Mouse (Mus musculus): ENCODE results near the gene Gm1123. TPM values are rescaled to one million over a fixed set of nuclear protein-coding genes. Genes with fewer than 3 reads are reported as not detected.
A peak's percentile ranks its signal among the peaks of the same experiment; 100 is the strongest.

The Gm1123 gene
- total and polyA plus RNA-seq, 3 experiments = 0.05 TPM; not detected in 2

GRCm38 (mm10) chr9:98999881-99000339, 35.6 kb downstream of the Gm1123 start:
- Histone ChIP-seq H3K36me3 (replicated peaks) (peaks cover 72% of the 10 kb centered on the region), H3K9me3 (replicated peaks) (no peaks in the 10 kb centered on the region), H3K4me1 (ENCODE audit: insufficient read depth, low read depth, low read length) (no peaks in the 10 kb centered on the region), H3K4me3 (ENCODE audit: low read depth, low read length) (no peak overlapping the region), H3K27me3 (ENCODE audit: insufficient read depth, low read length) (no peaks in the 10 kb centered on the region)
- TF ChIP-seq CTCF (IDR thresholded peaks at IDR 0.05; ENCODE audit: low read depth, low read length) = no peak
- no peak for TF ChIP-seq POLR2AphosphoS5 (IDR thresholded peaks at IDR 0.05; ENCODE audit: insufficient replicate concordance, low read depth, low read length)
- no peak for TF ChIP-seq GATA1 (IDR thresholded peaks at IDR 0.05; ENCODE audit: borderline replicate concordance, low read length)
- TF ChIP-seq GATA2 (IDR thresholded peaks at IDR 0.05; ENCODE audit: borderline replicate concordance, low read depth, low read length) = no peak
- no peak for TF ChIP-seq TAL1 (conservative IDR thresholded peaks at IDR 0.05; ENCODE audit: low read depth, low read length)
- ATAC-seq (ENCODE audit: extremely low read depth, insufficient number of reproducible peaks, low FRiP score, poor library complexity, severe bottlenecking) (no peak), DNase-seq (ENCODE audit: low spot score) (no peak)

- Histone ChIP-seq H3K36me3 (replicated peaks) (peaks cover 58% of the 10 kb centered on the region), H3K4me1 (ENCODE audit: insufficient read depth, low read depth, low read length) (peaks cover 2% of the 10 kb centered on the region), H3K4me3 (ENCODE audit: low read depth, low read length) (no peak overlapping the region), H3K9me3 (replicated peaks) (no peaks in the 10 kb centered on the region), H3K27me3 (ENCODE audit: insufficient read depth, low read length) (no peaks in the 10 kb centered on the region)
- DNase-seq (ENCODE audit: low spot score) = no peak
- TF ChIP-seq GATA1 (IDR thresholded peaks at IDR 0.05; ENCODE audit: borderline replicate concordance, low read length) (no peak), GATA2 (IDR thresholded peaks at IDR 0.05; ENCODE audit: borderline replicate concordance, low read depth, low read length) (no peak), CTCF (IDR thresholded peaks at IDR 0.05; ENCODE audit: low read depth, low read length) (no peak), POLR2AphosphoS5 (IDR thresholded peaks at IDR 0.05; ENCODE audit: insufficient replicate concordance, low read depth, low read length) (no peak), TAL1 (conservative IDR thresholded peaks at IDR 0.05; ENCODE audit: low read depth, low read length) (no peak)
- no peak for ATAC-seq (ENCODE audit: extremely low read depth, insufficient number of reproducible peaks, low FRiP score, poor library complexity, severe bottlenecking)
Measured at GRCm38 (mm10) chr9:98994103-98994502, 41.4 kb downstream of the Gm1123 start.

GRCm38 (mm10) chr9:98987131-98987530, 48.4 kb downstream of the Gm1123 start:
- H3K27me3 ChIP-seq (ENCODE audit: insufficient read depth, low read length) = peaks cover 12% of the 10 kb centered on the region
- TF ChIP-seq TAL1 (conservative IDR thresholded peaks at IDR 0.05; ENCODE audit: low read depth, low read length) (no peak), GATA2 (IDR thresholded peaks at IDR 0.05; ENCODE audit: borderline replicate concordance, low read depth, low read length) (no peak), POLR2AphosphoS5 (IDR thresholded peaks at IDR 0.05; ENCODE audit: insufficient replicate concordance, low read depth, low read length) (no peak), GATA1 (IDR thresholded peaks at IDR 0.05; ENCODE audit: borderline replicate concordance, low read length) (no peak), CTCF (IDR thresholded peaks at IDR 0.05; ENCODE audit: low read depth, low read length) (no peak)
- ATAC-seq (ENCODE audit: extremely low read depth, insufficient number of reproducible peaks, low FRiP score, poor library complexity, severe bottlenecking) = no peak
- peaks cover 20% of the 10 kb centered on the region for H3K4me1 ChIP-seq (ENCODE audit: insufficient read depth, low read depth, low read length)
- H3K9me3 ChIP-seq (replicated peaks) = no peaks in the 10 kb centered on the region
- H3K4me3 ChIP-seq (ENCODE audit: low read depth, low read length) = peak overlapping the region; percentile 96
- DNase-seq (ENCODE audit: low spot score) = no peak
- H3K36me3 ChIP-seq (replicated peaks) = peaks cover 6% of the 10 kb centered on the region

GRCm38 (mm10) chr9:98986476-98987096, 48.9 kb downstream of the Gm1123 start:
- DNase-seq (ENCODE audit: low spot score) (peak; percentile 15), ATAC-seq (ENCODE audit: extremely low read depth, insufficient number of reproducible peaks, low FRiP score, poor library complexity, severe bottlenecking) (no peak)
- Histone ChIP-seq H3K9me3 (replicated peaks) (no peaks in the 10 kb centered on the region), H3K27me3 (ENCODE audit: insufficient read depth, low read length) (peaks cover 12% of the 10 kb centered on the region), H3K4me1 (ENCODE audit: insufficient read depth, low read depth, low read length) (peaks cover 20% of the 10 kb centered on the region), H3K36me3 (replicated peaks) (peaks cover 4% of the 10 kb centered on the region), H3K4me3 (ENCODE audit: low read depth, low read length) (peak overlapping the region; percentile 96)
- TF ChIP-seq TAL1 (conservative IDR thresholded peaks at IDR 0.05; ENCODE audit: low read depth, low read length) (no peak), POLR2AphosphoS5 (IDR thresholded peaks at IDR 0.05; ENCODE audit: insufficient replicate concordance, low read depth, low read length) (no peak), CTCF (IDR thresholded peaks at IDR 0.05; ENCODE audit: low read depth, low read length) (no peak), GATA2 (IDR thresholded peaks at IDR 0.05; ENCODE audit: borderline replicate concordance, low read depth, low read length) (no peak), GATA1 (IDR thresholded peaks at IDR 0.05; ENCODE audit: borderline replicate concordance, low read length) (no peak)

GRCm38 (mm10) chr9:98985800-98986475, 49.6 kb downstream of the Gm1123 start, which contains the start of gene Faim:
Faim (plus strand) TSS chr9:98986373.
- Histone ChIP-seq H3K4me3 (ENCODE audit: low read depth, low read length) (peak within 1 kb of the TSS; percentile 96), H3K9me3 (replicated peaks) (no peaks in the 10 kb centered on the region), H3K27me3 (ENCODE audit: insufficient read depth, low read length) (peaks cover 12% of the 10 kb centered on the region), H3K36me3 (replicated peaks) (peaks cover 4% of the 10 kb centered on the region), H3K4me1 (ENCODE audit: insufficient read depth, low read depth, low read length) (peaks cover 20% of the 10 kb centered on the region)
- ATAC-seq (ENCODE audit: extremely low read depth, insufficient number of reproducible peaks, low FRiP score, poor library complexity, severe bottlenecking) (peak; percentile 99), DNase-seq (ENCODE audit: low spot score) (peak; percentile 95)
- TF ChIP-seq POLR2AphosphoS5 (IDR thresholded peaks at IDR 0.05; ENCODE audit: insufficient replicate concordance, low read depth, low read length) (no peak), TAL1 (conservative IDR thresholded peaks at IDR 0.05; ENCODE audit: low read depth, low read length) (no peak), GATA1 (IDR thresholded peaks at IDR 0.05; ENCODE audit: borderline replicate concordance, low read length) (no peak), CTCF (IDR thresholded peaks at IDR 0.05; ENCODE audit: low read depth, low read length) (no peak), GATA2 (IDR thresholded peaks at IDR 0.05; ENCODE audit: borderline replicate concordance, low read depth, low read length) (no peak)
